Mouse (Mus musculus): ENCODE data around the gene Rcor3. TPM values are rescaled to one million over a fixed set of nuclear protein-coding genes. Genes with fewer than 3 reads are reported as not detected.

Rcor3 gene
- 17.7 TPM for polyA plus RNA-seq (2015; fragmentation: Illumina TruSeq; extraction: RNeasy Lipid Tissue Mini Kit (QIAGEN cat#74804); ENCODE audit: insufficient read depth, low replicate concordance)

DNA sequence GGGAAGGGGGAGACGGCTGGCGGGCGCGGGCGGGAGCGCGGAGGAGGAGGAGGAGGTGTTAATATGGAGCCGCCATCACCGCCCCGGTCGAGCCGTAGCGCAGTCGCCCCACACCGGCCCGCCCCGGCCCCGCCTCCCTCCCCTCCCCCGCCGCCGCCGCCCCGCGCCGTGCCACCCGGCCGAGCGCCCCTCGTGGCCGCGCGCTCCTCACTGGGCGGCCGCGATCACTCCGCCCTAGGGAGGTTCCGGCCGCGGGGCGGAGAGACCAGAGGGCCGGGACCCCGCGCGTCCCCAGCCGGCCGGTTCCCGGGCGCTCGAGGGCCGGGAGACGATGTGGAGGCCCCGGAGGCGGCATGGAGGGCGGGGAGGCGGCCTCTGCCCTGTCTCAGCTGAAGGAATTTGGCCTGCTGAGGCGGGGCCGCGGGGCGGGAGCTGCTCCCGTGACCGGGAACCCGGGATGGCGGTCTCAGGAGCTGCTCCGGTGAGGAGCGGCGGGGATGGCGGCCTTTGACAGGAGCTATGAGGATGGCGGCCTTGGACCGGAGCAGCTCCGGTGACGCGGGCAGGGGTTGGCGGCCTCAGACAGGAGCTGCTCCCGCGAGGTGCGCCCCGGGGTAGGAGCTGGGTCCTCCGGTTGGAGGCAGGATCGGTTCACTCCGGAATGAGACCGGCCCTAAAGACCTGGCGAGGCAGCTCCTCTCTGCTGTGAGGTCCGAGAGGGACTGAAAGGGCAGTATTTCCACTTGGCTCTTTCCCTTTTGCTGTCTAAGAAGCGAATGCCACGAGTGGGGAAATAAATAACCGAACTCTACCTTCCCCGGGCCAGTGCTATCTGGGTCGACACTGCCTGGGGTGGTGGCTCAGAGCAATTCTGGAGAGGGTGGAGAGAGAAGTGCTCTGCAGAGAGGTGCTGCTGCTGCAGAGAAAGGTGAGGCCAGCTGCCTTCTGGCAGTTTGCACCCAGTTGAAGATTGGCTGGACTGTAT is at the start of gene Rcor3:
Gene Rcor3, minus strand, starts transcription at position 137 of the 985 bp plus-strand sequence.

DNA sequence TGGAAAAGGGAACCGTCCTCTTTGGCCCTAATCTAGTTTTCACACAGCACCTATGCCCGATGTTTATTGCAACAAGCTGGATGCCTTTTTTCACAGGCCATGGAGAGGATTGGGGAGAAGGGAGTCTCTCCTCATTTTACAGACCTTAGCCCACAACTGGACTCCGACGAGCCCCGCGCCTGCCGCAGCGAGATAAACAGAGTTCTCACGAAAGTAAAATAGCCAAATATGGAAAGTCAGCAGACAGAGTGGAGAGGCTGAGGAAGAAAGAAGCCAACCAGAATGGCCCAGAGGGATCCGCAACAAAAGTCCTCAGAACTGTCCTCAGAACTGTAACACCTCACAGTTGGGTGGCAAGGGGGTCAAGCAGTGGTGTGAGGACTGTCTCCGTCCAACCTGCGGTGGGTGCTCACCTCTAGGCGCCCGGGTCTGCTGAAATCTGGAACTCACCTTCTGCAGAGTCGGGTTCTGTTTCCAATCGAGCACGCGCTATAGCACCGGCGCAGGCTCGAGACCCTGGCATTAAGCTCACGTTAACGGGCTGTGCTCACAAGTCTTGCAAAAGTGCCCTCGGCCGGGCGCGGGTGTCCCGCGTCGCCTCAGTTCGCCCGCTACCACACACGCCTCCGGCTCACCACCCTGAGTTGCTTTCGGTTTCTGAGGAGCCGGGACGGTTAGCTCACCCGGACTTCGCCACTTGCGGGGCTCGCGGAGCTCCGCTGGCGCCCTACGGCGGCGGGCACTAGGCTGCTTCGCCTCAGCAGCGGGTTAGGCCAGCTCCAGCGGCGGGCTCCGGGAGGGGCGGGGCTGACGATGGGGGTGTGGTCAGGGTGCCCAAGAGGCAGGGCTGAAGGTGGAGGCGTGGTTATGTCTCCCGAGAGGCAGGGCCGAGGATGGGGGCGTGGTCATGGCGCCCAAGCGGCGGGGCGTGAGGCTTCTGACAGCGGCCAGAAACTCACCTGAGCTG is 45.8 kb downstream of the Rcor3 start, which contains the start of gene Traf5:
Gene Traf5, minus strand, starts transcription at position 754 of the 967 bp plus-strand sequence.

Other genes starting within 250 kb of the Rcor3 start
- gene Slc30a1, start 231.3 kb downstream of the Rcor3 start, polyA plus RNA-seq (2015; fragmentation: Illumina TruSeq; extraction: RNeasy Lipid Tissue Mini Kit (QIAGEN cat#74804); ENCODE audit: insufficient read depth, low replicate concordance): 15.6 TPM
- gene Rd3, start 160.7 kb downstream of the Rcor3 start, polyA plus RNA-seq (2015; fragmentation: Illumina TruSeq; extraction: RNeasy Lipid Tissue Mini Kit (QIAGEN cat#74804); ENCODE audit: insufficient read depth, low replicate concordance): not detected
- gene Traf5, start 45.5 kb downstream of the Rcor3 start, polyA plus RNA-seq (2015; fragmentation: Illumina TruSeq; extraction: RNeasy Lipid Tissue Mini Kit (QIAGEN cat#74804); ENCODE audit: insufficient read depth, low replicate concordance): 106 TPM
- gene Kcnh1, start 52.7 kb upstream of the Rcor3 start, polyA plus RNA-seq (2015; fragmentation: Illumina TruSeq; extraction: RNeasy Lipid Tissue Mini Kit (QIAGEN cat#74804); ENCODE audit: insufficient read depth, low replicate concordance): 1.7 TPM